Mouse (Mus musculus) bone marrow, adult 2 months (tissue): ENCODE measurements around the gene Hnrnpk.

ENCODE experiments used
- CTCF ChIP-seq: fragments of 200-500 bp; IDR thresholded peaks from 2 replicates; pipeline ENCODE4 v1.5.1; 2011; ENCODE audit warnings: low read length, control low read depth; ENCODE audit not compliant: control insufficient read depth, insufficient read depth
- POLR2A ChIP-seq: fragments of 200-500 bp; IDR thresholded peaks from 2 replicates; pipeline ENCODE4 v1.6.1; 2011; ENCODE audit warnings: low read depth, mild to moderate bottlenecking, control low read depth, low read length, borderline replicate concordance; ENCODE audit not compliant: control insufficient read depth

DNA sequence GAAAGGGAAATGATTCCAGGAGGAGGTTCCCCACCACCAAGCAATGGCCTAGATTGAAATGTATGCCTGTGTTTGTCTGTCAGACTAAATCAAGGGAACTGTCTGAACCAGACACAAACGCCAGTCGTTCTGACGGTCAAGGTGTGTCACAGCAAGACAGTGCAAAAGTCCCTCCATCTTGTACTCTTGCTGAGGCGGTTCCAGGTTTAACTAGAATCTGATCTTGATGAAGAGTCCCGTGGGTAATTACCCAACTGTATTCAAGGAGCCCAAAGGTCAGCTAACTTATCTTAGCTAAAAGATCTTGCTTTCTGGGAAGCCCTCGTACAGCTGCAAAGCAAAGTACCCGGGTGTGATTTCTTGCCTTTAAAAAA, 17.6 kb downstream of the Hnrnpk start:
- TF ChIP-seq POLR2A, result no peak
- TF ChIP-seq CTCF, result no peak
